Mouse (Mus musculus) embryonic facial prominence, embryonic 15.5 days (tissue): ENCODE measurements around the gene Polr2a. TPM values are rescaled to one million over a fixed set of nuclear protein-coding genes. Genes with fewer than 3 reads are reported as not detected.
A peak's percentile ranks its signal among the peaks of the same experiment; 100 is the strongest.

Experiments
- ATAC-seq: fragments of 200-750 bp; cut with Nextera tagmentation; 2 replicates; pipeline ENCODE4 v1.8.0; 2017; ENCODE audit warnings: low read depth, moderate TSS enrichment; ENCODE audit not compliant: insufficient number of reproducible peaks, low FRiP score, low TSS enrichment
- H3K27ac ChIP-seq: fragments of 300-500 bp; sonication (generic); replicated peaks from 2 replicates; pipeline ENCODE4 v1.5.1; 2015; ENCODE audit warnings: mild to moderate bottlenecking, inconsistent platforms
- H3K27me3 ChIP-seq: fragments of 300-500 bp; sonication (generic); 2 replicates; pipeline ENCODE4 v1.6.1; 2015; ENCODE audit warnings: inconsistent platforms
- H3K36me3 ChIP-seq: fragments of 300-500 bp; sonication (generic); 2 replicates; pipeline ENCODE4 v1.6.1; 2015; ENCODE audit warnings: mild to moderate bottlenecking, inconsistent platforms
- H3K4me1 ChIP-seq: fragments of 300-500 bp; sonication (generic); 2 replicates; pipeline ENCODE4 v1.6.1; 2015; ENCODE audit warnings: inconsistent platforms
- H3K4me2 ChIP-seq: fragments of 300-500 bp; sonication (generic); replicated peaks from 2 replicates; pipeline ENCODE4 v1.6.1; 2015; ENCODE audit warnings: mild to moderate bottlenecking, inconsistent platforms
- H3K4me3 ChIP-seq: fragments of 300-500 bp; sonication (generic); replicated peaks from 2 replicates; pipeline ENCODE4 v1.5.1; 2015; ENCODE audit warnings: mild to moderate bottlenecking, inconsistent platforms
- H3K9ac ChIP-seq: fragments of 300-500 bp; sonication (generic); 2 replicates; pipeline ENCODE4 v1.6.1; 2015; ENCODE audit warnings: inconsistent platforms
- H3K9me3 ChIP-seq: fragments of 300-500 bp; sonication (generic); replicated peaks from 2 replicates; pipeline ENCODE4 v1.6.1; 2016; ENCODE audit warnings: inconsistent platforms
- WGBS: fragments of 180-500 bp; shearing (Covaris S2); methylation state at CpG from one replicate; pipeline ENCODE4 v1.1.7; 2015; 5-methylcytosine and 5-hydroxymethylcytosine counted together
- polyA plus RNA-seq: library from polyadenylated mRNA; unstranded; fragments of >200 nt; fragmentation: Nextera tagmentation; extraction: Ambion mirVana; gene quantifications from 2 replicates; pipeline ENCODE4 v1.2.1, GENCODE M21; 2015

Polr2a gene
- polyA plus RNA-seq, 1 experiment from 2014 or later: 28.2 TPM

GRCm38 (mm10) chr11:69778985-69779384 lies 20.5 kb upstream of the Polr2a start:
- H3K9ac ChIP-seq: no peak overlapping the region
- 0 out of 2 replicates have a peak overlapping the region, but pooled peaks have one; percentile 2 for H3K4me2 ChIP-seq
- no peak overlapping the region for H3K4me3 ChIP-seq
- peaks cover 25% of the 10 kb centered on the region for H3K36me3 ChIP-seq
- 36% methylated on average over 7 of the region's 7 CpGs for WGBS
- no peaks in the 10 kb centered on the region for H3K9me3 ChIP-seq
- H3K27me3 ChIP-seq: no peaks in the 10 kb centered on the region
- no peak for ATAC-seq
- H3K27ac ChIP-seq: no peak overlapping the region
- H3K4me1 ChIP-seq: peaks cover 31% of the 10 kb centered on the region

DNA sequence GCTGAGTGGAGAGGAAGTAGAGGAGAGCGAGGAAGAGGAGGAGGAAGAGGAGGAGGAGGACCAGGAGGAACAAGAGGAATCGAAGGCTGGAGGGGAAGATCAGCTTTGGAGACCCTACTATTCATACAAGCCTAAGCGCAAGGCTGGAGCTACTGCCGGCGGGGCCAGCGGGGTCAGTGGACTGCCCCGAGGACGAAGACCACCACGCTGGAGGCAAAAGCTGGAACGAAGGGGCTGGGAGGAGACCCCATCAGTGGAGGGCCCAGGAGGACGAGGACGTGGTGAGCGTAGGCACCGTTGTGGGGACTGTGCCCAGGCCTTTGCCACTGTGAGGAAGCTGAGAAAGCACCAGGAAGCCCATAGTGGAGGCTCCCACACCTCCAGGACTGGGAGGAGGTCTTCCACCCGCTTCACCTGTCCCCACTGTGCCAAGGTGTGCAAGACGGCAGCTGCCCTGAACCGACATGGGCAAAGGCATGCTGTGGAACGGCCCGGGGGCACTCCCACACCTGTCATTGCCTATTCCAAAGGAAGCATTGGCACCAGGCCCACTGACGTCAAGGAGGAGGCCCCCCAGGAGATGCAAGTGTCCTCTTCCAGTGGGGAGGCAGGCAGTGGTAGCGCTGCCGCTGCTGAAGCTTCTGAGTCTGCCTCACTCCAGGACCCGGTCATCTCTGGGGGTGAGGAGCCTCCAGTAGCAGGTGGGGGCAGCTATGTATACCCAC lies 20.0 kb upstream of the Polr2a start:
- WGBS: 59% methylated on average over 23 of the region's 23 CpGs
- Histone ChIP-seq H3K4me3 (no peak overlapping the region), H3K4me1 (peaks cover 31% of the 10 kb centered on the region), H3K9me3 (no peaks in the 10 kb centered on the region), H3K27ac (no peak overlapping the region), H3K9ac (no peak overlapping the region), H3K36me3 (peaks cover 25% of the 10 kb centered on the region), H3K27me3 (no peaks in the 10 kb centered on the region), H3K4me2 (0 out of 2 replicates have a peak overlapping the region, but pooled peaks have one; percentile 2)
- no peak; the same call in 1 of the 2 replicates for ATAC-seq

DNA sequence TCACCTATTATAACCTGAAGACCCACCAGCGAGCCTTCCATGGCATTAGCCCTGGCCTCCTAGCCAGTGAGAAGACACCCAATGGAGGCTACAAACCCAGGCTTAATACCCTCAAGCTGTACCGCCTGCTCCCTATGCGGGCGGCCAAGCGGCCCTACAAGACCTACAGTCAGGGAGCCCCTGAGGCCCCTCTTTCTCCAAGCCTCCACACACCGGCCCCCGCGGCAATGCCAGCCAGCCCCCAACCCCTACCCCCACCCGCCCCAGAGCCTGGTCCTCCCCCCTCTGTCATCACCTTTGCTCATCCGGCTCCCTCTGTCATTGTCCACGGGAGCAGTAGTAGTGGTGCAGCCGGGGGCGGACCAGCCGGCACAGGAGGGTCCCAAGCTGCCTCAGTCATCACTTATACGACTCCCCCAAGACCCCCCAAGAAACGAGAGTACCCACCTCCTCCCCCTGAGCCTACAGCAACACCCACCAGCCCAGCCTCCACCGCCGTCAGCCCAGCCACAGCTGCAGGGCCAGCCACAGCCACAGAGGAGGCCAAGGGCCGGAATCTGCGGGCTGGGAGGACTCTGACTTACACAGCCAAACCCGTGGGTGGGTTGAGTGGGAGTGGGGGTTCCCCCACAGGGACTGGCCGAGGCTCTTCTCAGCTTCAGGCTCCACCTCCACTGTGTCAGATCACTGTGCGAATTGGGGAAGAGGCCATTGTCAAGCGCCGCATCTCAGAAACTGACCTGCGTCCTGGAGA lies 19.2 kb upstream of the Polr2a start:
- no peak for ATAC-seq
- 60% methylated on average over 26 of the region's 26 CpGs for WGBS
- H3K4me2 ChIP-seq: no peak overlapping the region
- H3K9ac ChIP-seq: no peak overlapping the region
- peaks cover 31% of the 10 kb centered on the region for H3K4me1 ChIP-seq
- no peaks in the 10 kb centered on the region for H3K9me3 ChIP-seq
- no peak overlapping the region for H3K4me3 ChIP-seq
- H3K27ac ChIP-seq: no peak overlapping the region
- peaks cover 25% of the 10 kb centered on the region for H3K36me3 ChIP-seq
- H3K27me3 ChIP-seq: no peaks in the 10 kb centered on the region

- Histone ChIP-seq H3K4me2 (no peak overlapping the region), H3K4me3 (no peak overlapping the region), H3K4me1 (peaks cover 31% of the 10 kb centered on the region), H3K9me3 (no peaks in the 10 kb centered on the region), H3K9ac (no peak overlapping the region), H3K27me3 (no peaks in the 10 kb centered on the region), H3K36me3 (peaks cover 25% of the 10 kb centered on the region), H3K27ac (no peak overlapping the region)
- no peak for ATAC-seq
- 87% methylated on average over 20 of the region's 20 CpGs for WGBS
These were observed 18.1 kb upstream of the Polr2a start for GRCm38 (mm10) chr11:69776488-69776887.

DNA sequence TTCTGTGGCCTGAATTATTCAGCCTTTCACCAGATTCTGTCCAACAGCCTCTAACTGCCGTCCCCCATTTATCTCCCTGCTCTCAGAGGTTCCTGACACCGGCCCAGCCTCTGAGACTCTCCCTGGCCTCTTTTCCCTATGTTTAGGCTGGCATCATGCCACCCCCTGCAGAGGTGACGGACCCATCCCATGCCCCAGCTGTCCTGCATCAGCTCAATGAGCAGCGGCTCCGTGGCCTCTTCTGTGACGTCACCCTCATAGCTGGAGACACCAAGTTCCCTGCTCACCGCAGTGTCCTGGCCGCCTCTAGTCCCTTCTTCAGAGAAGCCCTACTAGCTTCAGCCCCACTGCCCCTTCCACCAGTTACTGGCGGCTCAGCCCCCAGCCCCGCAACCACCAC lies 17.3 kb upstream of the Polr2a start:
- Histone ChIP-seq H3K27me3 (no peaks in the 10 kb centered on the region), H3K9ac (no peak overlapping the region), H3K4me3 (no peak overlapping the region), H3K4me1 (peaks cover 31% of the 10 kb centered on the region), H3K4me2 (no peak overlapping the region), H3K27ac (no peak overlapping the region), H3K9me3 (no peaks in the 10 kb centered on the region), H3K36me3 (peaks cover 25% of the 10 kb centered on the region)
- ATAC-seq: no peak
- 80% methylated on average over 10 of the region's 10 CpGs for WGBS

GRCm38 (mm10) chr11:69774961-69775360 lies 16.5 kb upstream of the Polr2a start:
- Histone ChIP-seq H3K27me3 (no peaks in the 10 kb centered on the region), H3K4me2 (no peak overlapping the region), H3K4me3 (no peak overlapping the region), H3K9ac (no peak overlapping the region), H3K4me1 (peaks cover 31% of the 10 kb centered on the region), H3K27ac (no peak overlapping the region), H3K9me3 (no peaks in the 10 kb centered on the region), H3K36me3 (peaks cover 25% of the 10 kb centered on the region)
- no peak for ATAC-seq
- 62% methylated on average over 5 of the region's 5 CpGs for WGBS

- WGBS: 48% methylated on average over 4 of the region's 4 CpGs
- H3K27ac ChIP-seq: peak overlapping the region; percentile 96
- peaks cover 30% of the 10 kb centered on the region for H3K4me1 ChIP-seq
- ATAC-seq: no peak
- no peaks in the 10 kb centered on the region for H3K9me3 ChIP-seq
- 0 out of 2 replicates have a peak, but pooled peaks cover 6% of the 10 kb centered on the region for H3K36me3 ChIP-seq
- no peak overlapping the region for H3K9ac ChIP-seq
- peak overlapping the region; percentile 93 for H3K4me3 ChIP-seq
- H3K4me2 ChIP-seq: peak overlapping the region; percentile 72
- H3K27me3 ChIP-seq: no peaks in the 10 kb centered on the region
These were observed 9.1 kb upstream of the Polr2a start for GRCm38 (mm10) chr11:69767625-69767909.

- Histone ChIP-seq H3K9ac (peak overlapping the region; percentile 90; the same call in 1 of the 2 replicates), H3K36me3 (0 out of 2 replicates have a peak, but pooled peaks cover 6% of the 10 kb centered on the region), H3K27ac (peak overlapping the region; percentile 96), H3K4me2 (peak overlapping the region; percentile 72), H3K4me1 (peaks cover 30% of the 10 kb centered on the region), H3K27me3 (no peaks in the 10 kb centered on the region), H3K9me3 (no peaks in the 10 kb centered on the region), H3K4me3 (peak overlapping the region; percentile 93)
- WGBS: 47% methylated on average over 13 of the region's 13 CpGs
- ATAC-seq: no peak
These were observed 8.6 kb upstream of the Polr2a start for GRCm38 (mm10) chr11:69766872-69767624.

DNA sequence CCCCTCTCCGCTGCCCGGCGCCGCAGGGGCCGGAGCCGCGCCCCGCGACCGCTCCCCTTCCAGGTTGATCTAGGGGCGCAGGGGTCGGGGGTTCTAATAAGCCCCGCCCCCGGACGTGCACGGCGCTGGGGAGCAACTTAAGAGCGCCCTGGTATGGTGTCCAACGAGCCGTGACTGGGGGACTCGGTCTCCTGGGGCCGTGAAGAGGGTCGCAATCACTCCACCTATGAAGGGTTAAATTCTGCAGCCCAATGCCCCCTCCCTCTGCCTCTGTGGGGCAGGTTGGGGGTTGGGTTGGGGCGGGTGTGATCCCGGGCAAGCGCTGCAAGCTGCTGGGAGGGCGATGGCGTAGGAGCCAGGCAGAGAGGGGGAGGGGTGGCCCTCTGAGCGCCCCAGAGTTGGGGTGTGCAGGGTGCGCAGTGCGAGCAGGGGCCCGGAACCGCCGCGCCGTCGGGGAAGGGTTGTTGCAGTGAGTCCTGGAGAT lies 7.7 kb upstream of the Polr2a start:
- Histone ChIP-seq H3K4me2 (peak overlapping the region; percentile 72), H3K27me3 (no peaks in the 10 kb centered on the region), H3K36me3 (0 out of 2 replicates have a peak, but pooled peaks cover 6% of the 10 kb centered on the region), H3K4me1 (peaks cover 30% of the 10 kb centered on the region), H3K9ac (peak overlapping the region; percentile 90), H3K4me3 (peak overlapping the region; percentile 93), H3K27ac (peak overlapping the region; percentile 96), H3K9me3 (no peaks in the 10 kb centered on the region)
- peak; percentile 80 for ATAC-seq
- 1% methylated on average over 34 of the region's 37 CpGs for WGBS

- Histone ChIP-seq H3K4me2 (peak within 1 kb of the TSS; percentile 72), H3K36me3 (0 out of 2 replicates have a peak, but pooled peaks cover 6% of the 10 kb centered on the region), H3K27ac (peak within 1 kb of the TSS; percentile 96), H3K4me1 (peaks cover 35% of the 10 kb centered on the region), H3K4me3 (peak within 1 kb of the TSS; percentile 93), H3K9ac (peak within 1 kb of the TSS; percentile 90), H3K27me3 (no peaks in the 10 kb centered on the region), H3K9me3 (no peaks in the 10 kb centered on the region)
- WGBS: 15% methylated on average over 32 of the region's 55 CpGs
- ATAC-seq: peak; percentile 68
These were observed 7.0 kb upstream of the Polr2a start, which contains the start of gene Zbtb4 for GRCm38 (mm10) chr11:69765221-69766125. TSS of gene Zbtb4 (plus strand) at chr11:69765912.
